Mouse (Mus musculus) neural tube, embryonic 14.5 days (tissue): ENCODE measurements around the gene Gfy. TPM values are rescaled to one million over a fixed set of nuclear protein-coding genes. Genes with fewer than 3 reads are reported as not detected.

Source experiments
- ATAC-seq: fragments of 200-750 bp; cut with Nextera tagmentation; 2 replicates; pipeline ENCODE4 v1.8.0; 2017; ENCODE audit warnings: low read depth, mild to moderate bottlenecking, moderate TSS enrichment, moderate library complexity
- H3K27ac ChIP-seq: fragments of 300-500 bp; sonication (generic); 2 replicates; pipeline ENCODE4 v1.5.1; 2014; ENCODE audit warnings: low read depth, mild to moderate bottlenecking, control low read depth, low read length, moderate library complexity, mixed read lengths
- H3K27me3 ChIP-seq: fragments of 300-500 bp; sonication (generic); 2 replicates; pipeline ENCODE4 v1.6.1; 2014; ENCODE audit warnings: low read length; ENCODE audit not compliant: control insufficient read depth, insufficient read depth
- H3K36me3 ChIP-seq: fragments of 300-500 bp; sonication (generic); 2 replicates; pipeline ENCODE4 v1.6.1; 2014; ENCODE audit warnings: low read length, mixed read lengths; ENCODE audit not compliant: control insufficient read depth, insufficient read depth
- H3K4me1 ChIP-seq: fragments of 300-500 bp; sonication (generic); 2 replicates; pipeline ENCODE4 v1.6.1; 2014; ENCODE audit warnings: low read length; ENCODE audit not compliant: control insufficient read depth, insufficient read depth
- H3K4me2 ChIP-seq: fragments of 300-500 bp; sonication (generic); 2 replicates; pipeline ENCODE4 v1.6.1; 2014; ENCODE audit warnings: mild to moderate bottlenecking, low read depth, low read length, control low read depth
- H3K4me3 ChIP-seq: fragments of 300-500 bp; sonication (generic); 2 replicates; pipeline ENCODE4 v1.5.1; 2014; ENCODE audit warnings: low read depth, low read length, control low read depth, mixed read lengths
- H3K9ac ChIP-seq: fragments of 300-500 bp; sonication (generic); replicated peaks from 2 replicates; pipeline ENCODE4 v1.6.1; 2014; ENCODE audit warnings: low read depth, mild to moderate bottlenecking, control low read depth, low read length, mixed read lengths
- H3K9me3 ChIP-seq: fragments of 300-500 bp; sonication (generic); 2 replicates; pipeline ENCODE4 v1.6.1; 2016; ENCODE audit warnings: low read length; ENCODE audit not compliant: control insufficient read depth
- WGBS: fragments of 180-500 bp; shearing (Covaris S2); extraction: QIAGEN DNeasy Blood & Tissue Kit; methylation state at CpG from one replicate; pipeline ENCODE4 v1.1.7; 2014; 5-methylcytosine and 5-hydroxymethylcytosine counted together
- polyA plus RNA-seq: library from polyadenylated mRNA; unstranded; fragments of >200 nt; fragmentation: Nextera tagmentation; extraction: Ambion mirVana; gene quantifications from 2 replicates; pipeline ENCODE4 v1.2.1, GENCODE M21; 2014

Gene Gfy
- polyA plus RNA-seq, 1 experiment from 2014 or later, result not detected

DNA sequence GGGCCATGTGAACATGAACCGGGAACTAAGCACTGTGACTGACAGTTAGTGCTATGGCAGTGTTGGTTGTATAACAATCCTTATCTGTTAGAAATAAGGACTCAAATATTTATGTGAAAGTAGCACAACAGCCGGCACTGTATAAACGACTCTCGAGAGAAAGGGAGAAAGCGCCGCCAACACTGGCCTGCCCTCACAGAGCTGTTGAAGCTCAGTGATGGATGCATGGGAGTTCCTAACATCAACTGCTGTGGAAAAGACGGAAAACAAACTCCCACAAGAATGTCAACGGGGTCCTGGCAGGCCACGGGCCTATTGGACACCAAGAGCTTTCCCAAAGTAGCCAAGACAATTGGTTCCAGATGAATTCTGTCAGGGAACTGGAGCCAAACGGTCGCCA lies 28.1 kb downstream of the Gfy start:
- WGBS, result 55% methylated on average over 11 of the region's 11 CpGs
- Histone ChIP-seq H3K4me2 (no peak overlapping the region), H3K9ac (no peak overlapping the region), H3K4me1 (peaks cover 10% of the 10 kb centered on the region), H3K36me3 (no peaks in the 10 kb centered on the region), H3K27me3 (no peaks in the 10 kb centered on the region), H3K4me3 (no peak overlapping the region), H3K9me3 (no peaks in the 10 kb centered on the region), H3K27ac (no peak overlapping the region)
- ATAC-seq, result no peak

DNA sequence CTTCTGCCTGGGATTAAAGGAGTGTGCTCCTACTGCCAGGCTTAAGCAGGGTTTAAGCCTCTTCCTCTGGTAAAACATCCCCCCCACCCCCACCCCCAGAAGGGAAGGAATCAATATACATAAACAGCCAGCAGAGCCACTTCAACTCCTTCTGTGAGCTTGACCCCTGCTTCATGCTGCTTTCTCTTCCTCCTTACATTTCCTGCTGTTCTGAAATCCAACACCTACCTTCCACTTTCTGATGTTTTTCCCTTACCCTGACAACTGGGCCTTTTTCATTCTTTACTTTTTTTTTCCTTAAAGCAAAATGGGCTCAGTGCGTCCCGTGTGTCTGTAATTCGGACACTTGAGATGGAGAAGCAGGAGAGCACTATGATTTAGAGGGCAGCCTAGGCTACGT lies 29.0 kb downstream of the Gfy start:
- Histone ChIP-seq H3K4me1 (peaks cover 5% of the 10 kb centered on the region), H3K36me3 (no peaks in the 10 kb centered on the region), H3K27me3 (no peaks in the 10 kb centered on the region), H3K4me2 (no peak overlapping the region), H3K4me3 (no peak overlapping the region), H3K27ac (no peak overlapping the region), H3K9me3 (no peaks in the 10 kb centered on the region), H3K9ac (no peak overlapping the region)
- no peak for ATAC-seq
- WGBS, result 76% methylated on average over 4 of the region's 4 CpGs

DNA sequence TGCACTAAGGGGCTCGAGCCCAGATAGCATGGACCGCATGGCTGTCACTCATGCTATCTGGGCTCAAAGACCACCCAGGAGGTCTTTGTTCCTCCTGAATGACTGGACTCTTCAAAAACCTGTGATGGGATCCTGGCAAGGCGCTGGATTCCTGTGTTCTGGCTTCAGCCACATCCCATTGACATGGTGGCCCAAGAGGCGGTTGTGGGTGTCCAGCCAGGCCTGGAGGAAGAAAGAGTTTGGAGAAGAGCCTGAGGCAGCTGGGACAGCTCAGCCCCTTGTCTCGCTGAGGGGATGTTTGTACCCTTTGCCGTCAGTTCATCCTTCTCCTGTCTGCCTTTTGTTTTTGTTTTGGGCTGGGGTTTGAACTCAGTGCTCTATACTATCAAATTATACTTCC lies 29.8 kb downstream of the Gfy start:
- H3K9ac ChIP-seq, result no peak overlapping the region
- no peak overlapping the region for H3K27ac ChIP-seq
- no peaks in the 10 kb centered on the region for H3K36me3 ChIP-seq
- 31% methylated on average over 6 of the region's 6 CpGs for WGBS
- H3K4me2 ChIP-seq, result no peak overlapping the region
- no peak overlapping the region for H3K4me3 ChIP-seq
- no peaks in the 10 kb centered on the region; the same call in 1 of the 2 replicates for H3K4me1 ChIP-seq
- H3K9me3 ChIP-seq, result no peaks in the 10 kb centered on the region
- ATAC-seq, result no peak
- H3K27me3 ChIP-seq, result no peaks in the 10 kb centered on the region

DNA sequence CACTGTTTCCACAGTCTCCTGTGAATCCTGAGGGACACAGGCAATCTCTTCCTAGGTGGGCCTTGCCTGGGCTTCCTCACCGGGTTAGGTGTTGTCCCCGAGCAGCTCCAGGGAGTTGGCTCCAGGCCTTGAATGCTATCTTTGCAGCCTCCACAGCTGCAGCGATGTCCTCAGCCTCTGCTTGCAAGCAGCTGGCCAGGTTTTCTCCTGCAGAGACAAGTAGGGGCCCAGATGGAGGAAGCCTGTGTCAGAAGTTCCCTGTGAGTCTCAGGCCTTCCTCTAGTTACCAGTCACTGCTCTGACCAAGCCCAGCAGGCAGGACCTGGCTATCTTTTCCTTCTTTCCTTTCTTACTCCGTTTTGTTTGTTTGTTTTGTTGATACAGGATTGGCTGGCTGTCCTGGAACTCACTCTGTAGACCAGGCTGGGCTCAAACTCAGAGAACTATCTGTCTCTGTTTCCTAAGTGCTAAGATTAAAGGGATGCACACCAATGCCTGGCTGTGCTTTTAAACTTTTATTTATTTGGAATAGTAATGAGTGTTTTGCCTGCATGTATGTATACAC lies 30.8 kb downstream of the Gfy start:
- Histone ChIP-seq H3K9ac (no peak overlapping the region), H3K4me3 (no peak overlapping the region), H3K4me2 (no peak overlapping the region), H3K36me3 (no peaks in the 10 kb centered on the region; the same call in 1 of the 2 replicates), H3K4me1 (no peaks in the 10 kb centered on the region; the same call in 1 of the 2 replicates), H3K27me3 (no peaks in the 10 kb centered on the region), H3K9me3 (no peaks in the 10 kb centered on the region), H3K27ac (no peak overlapping the region)
- no peak for ATAC-seq
- 58% methylated on average over 4 of the region's 4 CpGs for WGBS

DNA sequence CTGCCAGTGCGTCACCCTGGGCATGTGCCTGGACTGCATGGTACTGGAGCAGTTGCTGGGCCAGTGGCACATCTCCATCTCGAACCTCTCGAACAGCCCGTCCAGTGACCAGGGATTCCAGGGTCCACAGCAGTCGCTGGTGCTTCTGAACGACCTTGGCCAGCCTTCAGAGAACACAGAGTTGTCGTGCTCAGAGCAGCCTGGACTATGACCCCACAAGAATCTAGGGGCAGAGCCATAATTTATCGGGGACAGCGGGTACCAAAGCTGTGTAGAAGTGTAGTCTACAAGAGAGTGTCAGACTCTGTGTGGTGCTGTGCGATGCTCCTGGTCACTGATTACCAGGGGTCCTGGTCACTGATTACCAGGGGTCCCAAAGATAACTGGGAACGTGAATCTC lies 31.5 kb downstream of the Gfy start:
- ATAC-seq, result no peak
- Histone ChIP-seq H3K4me1 (no peaks in the 10 kb centered on the region), H3K4me3 (no peak overlapping the region), H3K27ac (no peak overlapping the region), H3K4me2 (no peak overlapping the region), H3K27me3 (no peaks in the 10 kb centered on the region), H3K9me3 (no peaks in the 10 kb centered on the region), H3K9ac (no peak overlapping the region), H3K36me3 (no peaks in the 10 kb centered on the region; the same call in 1 of the 2 replicates)
- WGBS, result 86% methylated on average over 11 of the region's 11 CpGs

DNA sequence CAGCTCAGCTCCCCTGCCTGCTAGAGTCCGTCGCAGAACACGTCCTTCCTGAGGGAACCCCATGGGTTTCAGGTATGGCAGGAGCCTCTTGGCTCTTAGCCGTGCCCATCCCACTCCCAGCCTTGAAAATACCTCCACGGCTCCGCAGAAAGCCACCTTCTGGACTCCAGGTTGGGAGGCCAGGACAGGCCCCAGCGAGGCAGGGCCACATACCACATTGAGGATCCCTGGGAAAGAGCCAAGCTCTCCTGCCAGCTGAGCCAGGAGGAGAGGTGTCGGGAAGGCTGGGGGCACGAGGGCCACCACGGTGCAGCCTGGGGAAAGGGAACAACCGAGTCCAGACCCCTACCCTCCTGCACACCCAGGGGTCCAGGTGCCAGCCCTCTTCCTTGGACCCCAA lies 32.1 kb downstream of the Gfy start:
- H3K9me3 ChIP-seq, result no peaks in the 10 kb centered on the region
- H3K27me3 ChIP-seq, result no peaks in the 10 kb centered on the region
- no peak overlapping the region for H3K4me2 ChIP-seq
- H3K9ac ChIP-seq, result no peak overlapping the region
- no peaks in the 10 kb centered on the region for H3K4me1 ChIP-seq
- WGBS, result 92% methylated on average over 11 of the region's 11 CpGs
- no peaks in the 10 kb centered on the region; the same call in 1 of the 2 replicates for H3K36me3 ChIP-seq
- H3K27ac ChIP-seq, result no peak overlapping the region
- H3K4me3 ChIP-seq, result no peak overlapping the region
- ATAC-seq, result no peak

DNA sequence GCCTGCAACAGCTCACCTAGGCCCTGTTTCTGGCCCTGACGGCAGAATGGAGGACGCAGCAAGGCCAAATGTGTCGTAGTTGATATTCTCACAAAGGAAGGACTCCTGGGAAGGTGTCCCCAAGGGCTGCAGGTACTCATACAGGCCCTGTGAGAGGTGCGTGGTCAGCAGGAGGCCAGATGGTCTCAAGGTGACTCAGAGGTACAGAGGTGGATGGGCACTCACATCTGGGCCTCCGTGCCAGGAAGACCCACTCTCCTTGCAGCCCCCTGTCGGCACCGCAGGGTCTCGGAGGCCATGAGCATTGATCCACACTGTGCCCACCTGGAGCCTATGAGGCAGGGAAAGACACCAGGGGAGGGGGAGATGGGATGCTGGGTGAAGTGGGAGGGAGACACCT lies 33.9 kb downstream of the Gfy start:
- Histone ChIP-seq H3K4me2 (no peak overlapping the region), H3K9ac (no peak overlapping the region), H3K4me3 (no peak overlapping the region), H3K4me1 (no peaks in the 10 kb centered on the region), H3K36me3 (no peaks in the 10 kb centered on the region; the same call in 1 of the 2 replicates), H3K27ac (no peak overlapping the region), H3K9me3 (no peaks in the 10 kb centered on the region), H3K27me3 (no peaks in the 10 kb centered on the region)
- ATAC-seq, result no peak
- 92% methylated on average over 8 of the region's 8 CpGs for WGBS

DNA sequence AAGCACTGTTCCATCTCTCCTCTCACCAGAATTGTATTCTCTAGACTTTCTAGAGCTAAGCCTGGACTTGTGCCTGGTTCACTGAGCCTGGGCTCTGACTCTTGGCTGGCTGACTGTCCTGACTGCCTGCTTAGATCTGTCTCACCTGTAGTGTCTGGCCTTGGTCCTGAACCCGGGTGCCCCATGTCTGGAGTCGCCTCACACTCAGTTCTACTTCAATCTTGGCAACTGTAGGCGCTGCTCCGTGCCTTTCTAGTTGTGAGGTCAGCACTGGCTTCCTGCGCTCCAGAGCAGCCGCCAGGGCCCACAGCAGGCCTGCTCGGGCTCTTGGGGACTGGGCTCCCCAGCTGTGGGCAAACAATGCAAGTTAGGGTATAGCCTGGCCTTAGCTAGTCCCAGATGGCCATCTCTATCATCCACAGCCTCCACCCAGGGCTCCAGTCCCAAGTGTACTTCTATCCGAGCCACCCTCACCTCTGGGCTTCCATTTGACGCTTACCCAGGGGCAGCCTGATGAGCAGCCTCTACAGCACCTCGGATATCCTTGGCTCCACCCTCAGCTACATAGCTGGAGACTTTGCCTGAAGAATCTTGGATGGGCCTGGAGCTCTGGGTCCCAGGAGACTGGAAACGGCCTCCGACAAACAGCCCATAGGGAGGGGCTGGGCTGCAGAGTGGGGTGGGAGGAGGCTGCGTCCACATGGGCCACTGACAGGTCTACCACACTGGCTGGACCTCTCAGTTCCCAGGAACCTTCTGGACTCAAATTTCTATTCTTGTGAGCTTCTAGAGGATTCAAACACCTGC lies 34.8 kb downstream of the Gfy start:
- Histone ChIP-seq H3K9me3 (no peaks in the 10 kb centered on the region), H3K9ac (no peak overlapping the region), H3K27me3 (no peaks in the 10 kb centered on the region), H3K4me3 (no peak overlapping the region), H3K4me1 (no peaks in the 10 kb centered on the region), H3K4me2 (no peak overlapping the region), H3K27ac (no peak overlapping the region), H3K36me3 (no peaks in the 10 kb centered on the region; the same call in 1 of the 2 replicates)
- WGBS, result 85% methylated on average over 13 of the region's 13 CpGs
- no peak for ATAC-seq

DNA sequence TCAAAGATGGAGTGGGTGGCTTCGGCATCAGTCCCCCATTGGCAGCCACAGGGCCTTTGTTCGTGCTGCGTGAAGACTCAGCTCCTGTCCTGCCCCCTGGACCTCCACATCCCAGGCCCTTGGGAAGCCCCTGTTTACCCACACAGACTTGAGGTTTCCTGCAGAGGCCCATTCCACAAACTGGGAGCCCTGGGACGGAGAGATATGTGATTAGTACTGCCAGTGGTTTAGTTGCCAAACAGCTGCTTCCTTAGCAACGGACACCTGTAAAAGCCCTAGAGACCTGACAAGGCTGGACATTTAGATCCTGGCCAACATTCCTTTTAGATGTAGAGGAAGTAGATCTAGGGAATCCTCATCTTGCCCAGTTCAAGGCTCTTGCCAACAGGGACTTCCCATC lies 37.5 kb downstream of the Gfy start:
- no peaks in the 10 kb centered on the region; the same call in 1 of the 2 replicates for H3K36me3 ChIP-seq
- H3K27ac ChIP-seq, result no peak overlapping the region
- H3K4me2 ChIP-seq, result no peak overlapping the region
- no peak overlapping the region for H3K9ac ChIP-seq
- WGBS, result 96% methylated on average over 5 of the region's 5 CpGs
- H3K4me3 ChIP-seq, result no peak overlapping the region
- H3K4me1 ChIP-seq, result no peaks in the 10 kb centered on the region
- ATAC-seq, result no peak
- peaks cover 2% of the 10 kb centered on the region; the same call in 1 of the 2 replicates for H3K27me3 ChIP-seq
- H3K9me3 ChIP-seq, result no peaks in the 10 kb centered on the region
